Mouse (Mus musculus) layer of hippocampus, postnatal 14 days (tissue): ENCODE results near the gene Taar3. TPM values are rescaled to one million over a fixed set of nuclear protein-coding genes. Genes with fewer than 3 reads are reported as not detected.

Experiments used
- DNase-seq, 2 experiments: peaks; one replicate each; pipeline ENCODE4 v3.0.0; 2021 to 2022; ENCODE audit warnings: low spot score in 2 of 2, mixed read lengths in 1 of 2
- long read RNA-seq, 2 experiments: library from polyadenylated mRNA; stranded (forward); transcript quantifications; one replicate each; pipeline ENCODE4 v2.0.0; 2021
- total RNA-seq, 2 experiments: library from RNA; stranded (reverse); gene quantifications; 2 replicates each; pipeline ENCODE4 v1.2.3; 2021

Gene Taar3
- not detected for total RNA-seq
- long read RNA-seq, experiment 1 = 0 reads
- long read RNA-seq, experiment 2 = 0 reads

- DNase-seq = peak in 1 of 2 experiments; percentile 4
Observed at GRCm38 (mm10) chr10:23949508-23950005, at the start of gene Taar3. Gene Taar3 (plus strand): TSS chr10:23949558.

DNA sequence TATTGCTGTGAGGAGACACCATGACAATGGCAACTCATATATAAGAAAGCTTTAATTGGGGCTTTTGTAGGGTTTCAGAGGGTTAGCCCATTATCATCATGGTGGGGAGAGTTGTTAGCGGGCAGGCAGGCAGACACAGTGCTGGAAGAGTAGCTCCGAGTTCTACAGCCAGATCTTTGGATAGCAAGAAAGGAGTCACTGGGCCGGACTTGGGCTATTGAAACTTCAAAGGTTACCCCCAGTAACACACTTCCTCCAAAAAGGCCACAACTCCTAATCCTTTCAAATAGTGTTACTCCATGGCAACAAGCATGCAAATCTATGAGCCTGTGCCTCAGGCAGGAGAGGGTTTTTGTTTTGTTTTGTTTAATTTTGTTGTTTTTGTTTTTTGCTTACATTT is 48.2 kb upstream of the Taar3 start:
- peak in 1 of 2 experiments; percentile 3 for DNase-seq

DNA sequence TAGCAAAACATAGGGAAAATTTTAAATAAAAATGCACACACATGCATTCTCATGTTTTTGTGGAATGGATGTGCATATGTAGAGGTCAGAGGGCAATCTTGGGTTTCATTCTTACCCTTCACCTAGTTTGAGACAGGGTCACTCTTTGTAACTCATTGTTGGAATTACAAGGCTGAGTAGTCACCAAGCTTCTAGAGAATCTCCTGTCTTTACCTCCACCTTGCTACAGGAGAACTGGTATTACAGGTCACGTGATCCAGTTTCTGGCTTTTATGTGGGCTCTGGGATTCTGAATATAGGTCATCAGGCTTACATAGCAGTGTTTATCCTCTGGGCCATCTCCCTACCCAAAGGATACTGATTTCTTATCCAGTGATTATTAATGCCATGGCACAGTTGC is 43.7 kb upstream of the Taar3 start:
- no peak for DNase-seq

GRCm38 (mm10) chr10:23920056-23920455 is 29.3 kb upstream of the Taar3 start, which contains the start of gene Taar1:
Gene Taar1 (plus strand): TSS chr10:23920356.
- DNase-seq = no peak

GRCm38 (mm10) chr10:23922468-23922867 is 26.9 kb upstream of the Taar3 start:
- no peak for DNase-seq

- DNase-seq = no peak
Observed at GRCm38 (mm10) chr10:23923941-23924340, 25.4 kb upstream of the Taar3 start.

GRCm38 (mm10) chr10:23937613-23938012 is 11.7 kb upstream of the Taar3 start:
- DNase-seq = no peak

- DNase-seq = no peak
Observed at GRCm38 (mm10) chr10:23938312-23938711, 11.0 kb upstream of the Taar3 start, which contains the start of gene Taar2. Gene Taar2 (plus strand): TSS chr10:23938572.

DNA sequence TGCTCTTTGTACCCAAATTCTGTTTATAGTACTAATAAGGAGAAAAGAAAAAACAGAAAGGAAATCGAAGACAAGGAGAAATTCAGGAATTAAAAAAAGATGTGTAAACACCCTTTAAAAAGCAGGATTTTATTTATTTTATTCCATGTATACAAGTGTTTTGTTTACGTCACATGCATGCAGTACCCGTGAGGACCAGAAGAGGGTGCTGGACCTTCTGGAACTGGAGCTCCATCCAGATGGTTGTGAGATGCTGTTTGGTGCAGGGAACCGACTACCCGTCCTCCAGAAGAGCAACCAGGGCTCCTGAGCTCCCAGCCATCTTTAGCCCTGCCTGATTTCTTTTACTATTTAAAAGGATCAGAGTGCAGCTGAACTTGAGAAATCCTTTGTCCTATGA is 6.9 kb upstream of the Taar3 start:
- DNase-seq = no peak

DNA sequence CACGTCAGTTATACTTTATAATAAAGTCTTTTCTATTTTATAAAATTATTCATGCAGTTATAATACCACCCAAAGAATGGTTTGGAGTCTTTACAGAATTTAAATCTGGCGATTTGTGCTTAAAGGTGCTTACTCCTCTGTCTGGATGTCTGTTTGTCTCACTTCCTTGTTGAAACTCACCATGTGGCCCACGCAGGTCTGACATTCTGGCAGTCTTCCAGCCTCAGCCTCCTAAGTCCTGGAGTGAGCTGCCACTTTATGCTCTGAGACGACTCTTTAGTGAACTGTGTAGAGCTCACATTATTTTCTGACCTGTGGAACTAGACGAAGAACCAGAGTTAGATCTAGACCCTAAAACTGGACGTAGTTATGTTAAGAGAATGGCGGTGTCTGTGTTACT is 1.3 kb upstream of the Taar3 start:
- no peak for DNase-seq

DNA sequence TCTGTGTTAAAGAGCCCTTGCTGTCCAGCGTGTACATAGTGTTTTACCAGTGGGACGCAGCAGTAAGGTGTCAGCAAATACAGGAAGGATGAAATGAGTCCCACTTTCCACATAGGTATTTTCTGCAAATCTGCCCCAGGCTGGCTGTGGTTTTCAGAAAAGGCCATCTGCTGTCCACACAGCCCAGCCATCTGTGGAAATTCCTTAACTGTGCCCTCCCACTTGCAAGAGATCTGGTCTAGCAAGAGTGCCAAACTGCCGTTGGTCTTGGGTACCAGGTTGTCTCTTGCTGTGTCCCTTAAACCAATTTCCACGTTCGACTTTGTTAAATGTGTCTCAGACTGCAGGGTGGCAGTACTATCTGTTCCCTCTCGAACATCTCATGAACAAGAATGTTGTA is 2.4 kb downstream of the Taar3 start:
- DNase-seq = no peak

GRCm38 (mm10) chr10:23959071-23959470 is 9.7 kb downstream of the Taar3 start:
- no peak for DNase-seq

DNA sequence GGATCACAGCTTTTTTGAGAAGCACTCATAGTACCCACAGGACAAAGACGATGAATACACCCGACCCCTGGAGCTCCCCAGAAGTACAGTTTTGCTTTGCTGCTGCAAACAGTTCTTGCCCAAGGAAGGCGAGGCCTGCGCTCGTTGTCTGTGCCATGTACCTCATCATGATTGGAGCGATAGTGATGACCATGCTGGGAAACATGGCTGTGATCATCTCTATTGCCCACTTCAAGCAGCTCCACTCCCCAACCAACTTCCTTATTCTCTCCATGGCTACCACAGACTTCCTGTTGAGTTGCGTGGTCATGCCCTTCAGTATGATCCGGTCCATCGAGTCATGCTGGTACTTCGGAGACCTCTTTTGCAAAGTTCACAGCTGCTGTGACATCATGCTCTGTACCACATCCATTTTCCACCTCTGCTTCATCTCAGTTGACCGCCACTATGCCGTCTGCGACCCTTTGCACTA is 11.1 kb downstream of the Taar3 start, which contains the start of gene Taar4:
Gene Taar4 (plus strand): TSS at position 51 of the 472 bp plus-strand sequence.
- no peak for DNase-seq

- DNase-seq = no peak
Observed at GRCm38 (mm10) chr10:23963444-23963843, 14.1 kb downstream of the Taar3 start.

GRCm38 (mm10) chr10:23964921-23965610 is 15.7 kb downstream of the Taar3 start:
- no peak for DNase-seq

DNA sequence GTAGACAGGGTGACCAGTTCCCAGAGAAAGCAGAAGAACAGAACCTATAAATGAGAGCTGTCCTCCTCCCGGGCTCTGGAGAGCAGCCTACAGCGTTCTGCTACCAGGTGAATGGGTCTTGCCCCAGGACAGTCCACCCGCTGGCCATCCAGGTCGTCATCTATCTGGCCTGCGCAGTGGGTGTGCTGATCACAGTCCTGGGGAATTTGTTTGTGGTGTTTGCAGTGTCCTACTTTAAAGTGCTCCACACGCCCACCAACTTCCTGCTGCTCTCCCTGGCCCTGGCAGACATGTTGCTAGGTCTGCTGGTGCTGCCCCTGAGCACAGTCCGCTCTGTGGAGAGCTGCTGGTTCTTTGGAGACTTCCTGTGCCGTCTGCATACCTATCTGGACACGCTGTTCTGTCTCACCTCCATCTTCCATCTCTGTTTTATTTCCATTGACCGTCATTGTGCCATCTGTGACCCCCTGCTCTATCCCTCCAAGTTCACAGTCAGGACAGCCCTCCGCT is 21.4 kb downstream of the Taar3 start, which contains the start of gene Taar5:
Gene Taar5 (plus strand): TSS at position 51 of the 510 bp plus-strand sequence.
- DNase-seq = no peak

- DNase-seq = no peak
Observed at GRCm38 (mm10) chr10:23971256-23971655, 21.9 kb downstream of the Taar3 start.

DNA sequence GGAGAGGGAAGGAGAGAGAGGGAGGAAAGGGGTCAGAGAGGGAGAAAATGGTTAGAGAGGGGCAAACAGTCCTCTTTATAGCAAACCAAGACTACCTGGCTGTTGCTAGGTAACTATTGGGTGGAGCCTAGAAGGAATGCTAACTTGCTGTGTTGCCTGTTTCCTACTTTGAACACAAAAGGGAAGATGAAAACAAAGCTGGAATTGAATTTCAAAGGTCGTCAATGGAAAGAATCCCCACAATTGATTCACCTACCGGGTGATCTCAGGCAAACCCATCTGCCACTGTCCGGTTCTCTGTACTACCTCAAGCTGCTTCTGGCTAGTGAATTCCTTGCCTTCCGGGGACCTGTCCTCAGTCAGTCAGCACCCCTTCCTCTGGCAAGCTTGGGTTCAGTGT is 28.6 kb downstream of the Taar3 start:
- DNase-seq = no peak

DNA sequence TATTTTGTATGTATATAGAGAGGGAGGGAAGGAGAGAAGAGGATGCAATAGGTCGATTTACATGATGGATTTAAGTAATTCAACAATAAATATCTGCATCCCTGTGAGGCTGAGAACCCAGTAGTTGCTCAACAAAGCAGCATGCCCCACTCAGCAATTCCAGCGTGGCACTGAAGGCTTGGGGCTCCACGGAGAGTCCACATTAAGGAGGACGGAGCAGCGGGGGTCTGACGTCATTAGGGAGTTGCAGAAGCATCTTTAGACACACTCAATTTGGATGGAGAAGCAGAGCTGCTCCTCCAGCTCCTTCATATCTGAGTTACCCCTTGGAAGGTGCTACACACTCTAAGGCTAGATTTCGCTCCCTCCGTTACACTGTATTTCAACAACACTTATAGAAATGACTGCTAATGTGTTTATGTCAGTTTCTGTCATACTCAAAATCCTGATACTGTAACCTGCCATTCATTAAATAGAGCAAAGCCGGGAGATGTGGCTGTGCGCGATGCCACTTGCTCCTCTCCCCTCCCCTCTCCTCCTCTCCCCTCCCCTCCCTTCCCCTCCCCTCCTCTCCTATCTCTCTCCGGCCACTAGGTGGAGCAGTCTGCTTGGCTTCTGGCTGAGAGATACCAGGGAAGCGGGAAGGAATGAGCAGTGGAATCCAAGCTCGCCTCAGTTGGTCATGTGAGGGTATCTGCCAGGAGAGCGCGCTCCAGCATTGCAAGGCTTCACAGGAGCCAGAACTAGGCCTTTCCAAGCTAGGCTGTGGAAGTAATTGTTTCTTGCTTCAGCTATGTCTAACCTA is 29.7 kb downstream of the Taar3 start:
- DNase-seq = peak; percentile 64 to 77

DNA sequence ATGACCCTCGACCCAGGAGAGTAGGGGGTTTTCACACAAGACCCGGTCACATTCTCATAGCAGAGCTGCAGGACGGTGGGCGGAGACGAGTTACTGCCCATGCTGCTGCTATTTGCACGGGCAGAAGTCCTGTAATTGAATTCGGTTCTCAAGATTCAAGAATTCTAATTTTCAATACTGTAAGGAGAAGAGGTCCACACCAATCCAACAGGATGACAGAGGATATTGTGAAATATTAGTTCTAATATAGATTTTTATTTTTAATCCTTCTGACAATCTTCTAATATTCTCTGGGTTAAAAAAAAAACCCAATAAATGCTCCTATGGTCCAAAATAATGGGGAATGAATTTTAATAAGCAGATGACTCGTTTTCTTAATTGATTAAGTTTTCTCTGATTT is 36.2 kb downstream of the Taar3 start, which contains the start of gene Taar6:
Gene Taar6 (minus strand): TSS at position 101 of the 400 bp plus-strand sequence.
- no peak for DNase-seq

GRCm38 (mm10) chr10:23986419-23986818 is 37.1 kb downstream of the Taar3 start:
- DNase-seq = no peak
